Mouse (Mus musculus) spleen, adult 2 months (tissue): Measurements from ENCODE around the gene Hspb1. TPM values are rescaled to one million over a fixed set of nuclear protein-coding genes. Genes with fewer than 3 reads are reported as not detected.

Experiments used
- DNase-seq, 2 experiments: peaks; one replicate each; pipeline versions ENCODE4 v3.0.0 to v3.0.0-alpha.2; 2012 to 2021; ENCODE audit warnings: low spot score in 2 of 2, low read depth in 1 of 2
- H3K27ac ChIP-seq: fragments of 200-500 bp; 2 replicates; pipeline ENCODE4 v1.5.1; 2012; ENCODE audit warnings: low read length, inconsistent platforms; ENCODE audit not compliant: insufficient read depth
- H3K27me3 ChIP-seq: fragments of 200-500 bp; 2 replicates; pipeline ENCODE4 v1.6.1; 2012; ENCODE audit warnings: mild to moderate bottlenecking, moderate library complexity, low read length, inconsistent platforms; ENCODE audit not compliant: control insufficient read depth, insufficient read depth
- H3K36me3 ChIP-seq: fragments of 200-500 bp; 2 replicates; pipeline ENCODE4 v1.6.1; 2012; ENCODE audit warnings: mild to moderate bottlenecking, low read length, inconsistent platforms; ENCODE audit not compliant: control insufficient read depth, insufficient read depth
- H3K4me1 ChIP-seq: fragments of 200-500 bp; 2 replicates; pipeline ENCODE4 v1.6.1; 2011; ENCODE audit warnings: inconsistent platforms; ENCODE audit not compliant: control insufficient read depth, insufficient read depth, insufficient read length
- H3K4me3 ChIP-seq: fragments of 200-500 bp; 2 replicates; pipeline ENCODE4 v1.5.1; 2011; ENCODE audit warnings: mild to moderate bottlenecking, inconsistent platforms; ENCODE audit not compliant: insufficient read depth, insufficient read length; ENCODE audit errors: extremely low read depth
- CTCF ChIP-seq: fragments of 200-500 bp; IDR thresholded peaks from 2 replicates; pipeline ENCODE4 v1.5.1; 2011; ENCODE audit warnings: mild to moderate bottlenecking, inconsistent platforms; ENCODE audit not compliant: insufficient read depth, insufficient read length, insufficient replicate concordance; ENCODE audit errors: extremely low read depth
- POLR2A ChIP-seq: fragments of 200-500 bp; IDR thresholded peaks from 2 replicates; pipeline ENCODE4 v1.6.1; 2011; ENCODE audit warnings: low read depth, low read length, inconsistent platforms
- WGBS: fragments of 180-500 bp; shearing (Covaris S2); methylation state at CpG from one replicate; pipeline ENCODE4 v1.1.7; 2018; 5-methylcytosine and 5-hydroxymethylcytosine counted together
- polyA plus RNA-seq: library from polyadenylated mRNA; depleted of rRNA; stranded (reverse); fragments of >200 nt; gene quantifications from 2 replicates; pipeline ENCODE4 v1.2.3, GENCODE M21; 2012

Hspb1 gene
- polyA plus RNA-seq, 1 experiment = 34.0 TPM

DNA sequence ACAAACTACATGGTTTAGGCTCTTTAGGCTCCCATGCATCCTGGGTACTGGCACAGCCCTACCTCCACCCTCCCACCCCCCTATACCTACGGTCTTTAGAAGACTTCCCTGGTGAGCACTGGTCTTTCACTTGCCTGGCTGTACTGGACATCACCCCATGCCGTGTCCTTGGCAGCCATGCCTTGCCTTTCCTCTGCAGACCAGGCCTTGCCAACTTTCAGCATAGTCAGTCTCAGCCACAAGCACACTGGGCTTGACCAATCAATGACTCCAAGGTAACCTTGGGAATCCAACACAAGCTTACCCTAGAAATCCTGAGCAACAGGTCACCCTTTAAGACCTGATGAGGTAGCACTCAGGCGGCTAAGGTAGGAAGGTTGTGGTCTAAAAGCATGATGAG lies 28.9 kb downstream of the Hspb1 start:
- no peak for DNase-seq
- WGBS = 87% methylated on average over 3 of the region's 3 CpGs
- peaks cover 4% of the 10 kb centered on the region; the same call in 1 of the 2 replicates for H3K4me1 ChIP-seq
- H3K36me3 ChIP-seq = 0 out of 2 replicates have a peak, but pooled peaks cover 2% of the 10 kb centered on the region
- TF ChIP-seq CTCF = no peak
- no peak for TF ChIP-seq POLR2A
- no peak overlapping the region for H3K4me3 ChIP-seq
- no peak overlapping the region for H3K27ac ChIP-seq
- no peaks in the 10 kb centered on the region for H3K27me3 ChIP-seq

DNA sequence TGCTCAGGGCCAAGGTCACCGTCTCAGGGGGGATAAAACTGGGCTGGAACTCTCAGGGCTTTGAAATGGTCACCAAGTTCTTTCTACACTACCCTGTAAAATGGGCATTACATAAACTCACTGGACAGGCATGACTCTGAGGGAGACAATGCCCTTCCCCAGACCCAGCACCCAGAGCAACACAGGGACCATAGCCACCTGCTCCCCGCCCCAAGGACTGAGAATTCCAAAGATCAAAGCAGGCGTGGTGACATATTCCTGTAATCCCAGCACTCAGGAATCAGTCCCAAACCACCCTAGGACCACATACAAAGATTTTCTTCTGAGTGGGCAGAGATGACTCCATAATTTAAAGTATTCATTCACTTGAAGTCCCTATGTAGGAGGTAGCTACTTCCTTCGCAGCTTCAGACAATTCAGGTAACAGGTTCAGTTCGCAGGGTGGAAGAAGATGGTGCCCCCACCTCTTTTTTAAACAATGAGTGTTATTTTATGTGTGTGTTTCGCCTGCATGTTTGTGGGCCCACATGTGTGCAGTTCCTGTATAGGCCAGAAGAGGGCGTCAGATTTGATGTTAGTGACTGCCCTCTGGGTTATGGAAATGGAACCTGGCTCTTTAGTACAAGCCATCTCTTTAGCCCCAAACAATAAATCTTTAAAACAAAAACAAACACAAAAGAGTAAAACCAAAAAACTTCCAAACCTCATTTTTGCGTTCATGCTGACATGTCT lies 29.8 kb downstream of the Hspb1 start:
- TF ChIP-seq CTCF (no peak), POLR2A (no peak)
- Histone ChIP-seq H3K27me3 (no peaks in the 10 kb centered on the region), H3K4me1 (peaks cover 4% of the 10 kb centered on the region; the same call in 1 of the 2 replicates), H3K36me3 (peaks cover 2% of the 10 kb centered on the region; the same call in 1 of the 2 replicates), H3K4me3 (no peak overlapping the region), H3K27ac (no peak overlapping the region)
- DNase-seq = no peak
- 93% methylated on average over 8 of the region's 8 CpGs for WGBS

DNA sequence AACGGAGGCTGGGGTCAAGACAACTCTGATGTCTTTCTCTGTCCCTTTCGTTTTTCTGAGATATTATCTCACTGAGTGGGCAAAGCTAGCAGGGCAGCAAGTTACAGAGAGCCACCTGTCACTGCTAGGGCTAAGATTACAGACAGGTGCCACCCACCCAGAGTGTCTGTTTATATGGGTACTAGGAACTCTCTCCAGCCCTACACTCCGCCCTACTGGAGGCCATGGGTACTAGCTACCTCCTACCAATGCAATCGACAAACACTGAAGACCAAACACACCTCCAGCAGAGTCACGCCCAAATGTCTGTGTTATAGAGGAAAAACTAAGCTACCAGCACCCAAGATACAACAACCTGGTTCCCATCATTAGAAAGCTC lies 30.3 kb downstream of the Hspb1 start:
- H3K4me3 ChIP-seq = no peak overlapping the region
- H3K36me3 ChIP-seq = peaks cover 2% of the 10 kb centered on the region; the same call in 1 of the 2 replicates
- H3K4me1 ChIP-seq = peaks cover 4% of the 10 kb centered on the region; the same call in 1 of the 2 replicates
- H3K27ac ChIP-seq = no peak overlapping the region
- TF ChIP-seq POLR2A (no peak), CTCF (no peak)
- DNase-seq = no peak
- no peaks in the 10 kb centered on the region for H3K27me3 ChIP-seq
- 93% methylated on average over 5 of the region's 5 CpGs for WGBS

DNA sequence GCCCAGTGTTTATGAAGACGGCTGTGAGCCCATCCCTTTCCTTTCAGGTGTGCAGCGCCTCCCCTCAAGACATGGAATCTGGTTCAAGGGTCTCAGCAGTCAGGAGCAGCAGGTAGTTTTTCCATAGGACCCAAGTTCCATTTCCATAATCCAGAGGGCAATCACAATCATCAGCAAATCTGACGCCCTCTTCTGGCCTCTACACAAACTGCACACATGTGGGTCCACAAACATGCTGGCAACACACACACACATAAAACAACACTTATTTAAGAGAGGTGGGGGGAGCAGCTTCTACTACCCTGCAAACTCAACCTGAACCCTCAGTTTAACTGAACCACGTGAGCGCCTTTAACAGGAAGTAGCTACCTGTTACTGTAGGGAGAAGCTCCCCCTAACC lies 30.9 kb downstream of the Hspb1 start:
- Histone ChIP-seq H3K4me1 (peaks cover 4% of the 10 kb centered on the region; the same call in 1 of the 2 replicates), H3K4me3 (no peak overlapping the region), H3K36me3 (peaks cover 2% of the 10 kb centered on the region; the same call in 1 of the 2 replicates), H3K27me3 (no peaks in the 10 kb centered on the region), H3K27ac (no peak overlapping the region)
- WGBS = 95% methylated on average over 5 of the region's 5 CpGs
- DNase-seq = no peak
- TF ChIP-seq POLR2A = no peak
- no peak for TF ChIP-seq CTCF

DNA sequence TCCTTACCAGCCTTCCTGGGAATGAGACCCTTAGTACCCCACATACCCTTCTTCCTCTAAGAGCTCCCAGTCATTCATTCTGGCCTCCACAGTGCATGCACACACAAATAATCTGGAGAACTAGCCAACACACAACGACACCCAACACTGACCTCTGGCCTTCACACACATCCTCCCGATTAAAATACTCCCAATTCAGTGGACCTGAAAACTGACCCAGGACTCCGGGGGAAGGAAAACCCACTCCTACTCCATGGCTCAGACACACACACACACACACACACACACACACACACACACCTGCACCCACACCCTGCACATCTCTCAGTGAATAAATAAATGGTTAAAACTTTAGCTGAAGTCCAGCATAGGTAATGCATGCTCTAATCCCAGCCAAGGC lies 32.2 kb downstream of the Hspb1 start:
- WGBS = 91% methylated on average over 3 of the region's 3 CpGs

DNA sequence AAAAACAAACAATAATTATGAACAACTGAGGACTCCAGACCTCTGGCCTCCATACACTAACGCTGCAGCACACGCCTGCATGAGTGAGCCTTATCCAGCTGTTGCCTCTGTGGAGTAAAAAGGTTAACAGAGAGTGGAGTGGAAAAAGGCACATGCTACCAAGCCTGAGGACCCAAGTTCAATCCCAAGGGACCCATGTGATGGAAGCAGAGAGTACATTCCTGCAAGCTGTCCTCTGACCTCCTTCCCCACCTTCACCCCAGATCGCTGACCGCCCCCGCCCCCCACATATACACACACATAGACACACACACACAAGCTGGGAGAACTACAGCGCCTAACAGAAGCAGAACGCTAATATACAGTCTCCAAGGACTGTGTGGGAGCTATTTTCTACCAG lies 36.2 kb downstream of the Hspb1 start:
- no peak overlapping the region for H3K4me3 ChIP-seq
- peaks cover 2% of the 10 kb centered on the region; the same call in 1 of the 2 replicates for H3K36me3 ChIP-seq
- TF ChIP-seq POLR2A (no peak), CTCF (no peak)
- H3K27me3 ChIP-seq = no peaks in the 10 kb centered on the region
- H3K27ac ChIP-seq = no peak overlapping the region
- H3K4me1 ChIP-seq = no peaks in the 10 kb centered on the region
- WGBS = 88% methylated on average over 7 of the region's 7 CpGs
- no peak for DNase-seq

More for the DNA sequence above, 32.2 kb downstream of the Hspb1 start:
- Histone ChIP-seq H3K27ac (no peak overlapping the region), H3K4me3 (no peak overlapping the region), H3K36me3 (peaks cover 2% of the 10 kb centered on the region; the same call in 1 of the 2 replicates), H3K27me3 (no peaks in the 10 kb centered on the region), H3K4me1 (no peaks in the 10 kb centered on the region; the same call in 1 of the 2 replicates)
- no peak for TF ChIP-seq CTCF
- no peak for TF ChIP-seq POLR2A
- DNase-seq = no peak

DNA sequence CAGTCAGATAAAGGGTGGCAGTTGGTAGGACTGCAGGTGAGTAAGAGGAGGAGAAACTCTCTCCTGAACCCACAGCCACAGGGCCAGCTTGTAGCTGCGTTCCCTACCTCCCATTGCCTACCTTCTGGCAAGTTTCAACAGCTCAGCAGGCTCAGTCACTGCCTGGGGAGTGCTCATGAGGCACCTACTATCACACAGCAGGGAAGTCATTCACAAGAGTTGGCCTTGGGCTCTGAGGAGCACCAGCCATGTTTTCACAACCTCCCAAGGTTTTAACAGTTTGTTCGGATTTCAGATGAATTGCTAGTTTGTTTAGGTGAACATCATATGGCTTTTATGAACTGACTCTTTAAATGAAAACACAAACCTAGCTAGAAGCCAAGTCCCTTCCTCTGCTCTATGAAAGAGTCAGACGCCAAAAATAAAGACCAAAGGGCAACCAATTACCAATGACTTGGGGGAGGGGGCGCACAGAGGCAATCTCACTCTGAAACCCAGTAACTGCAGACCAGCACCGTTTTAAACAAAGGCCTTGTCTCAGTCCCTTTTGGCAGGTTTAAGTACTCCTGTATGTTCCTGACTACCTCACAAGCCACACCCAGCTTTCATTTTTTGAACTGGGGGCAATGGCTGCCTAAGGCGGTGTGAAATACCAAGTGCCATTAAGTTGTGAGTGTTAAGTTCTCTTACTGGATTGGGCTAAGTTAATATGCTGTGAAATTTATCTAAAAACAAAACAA lies 42.1 kb downstream of the Hspb1 start:
- peaks cover 3% of the 10 kb centered on the region; the same call in 1 of the 2 replicates for H3K4me1 ChIP-seq
- 88% methylated on average over 6 of the region's 6 CpGs for WGBS
- H3K4me3 ChIP-seq = no peak overlapping the region
- TF ChIP-seq CTCF (no peak), POLR2A (no peak)
- no peak overlapping the region for H3K27ac ChIP-seq
- no peak for DNase-seq
- H3K27me3 ChIP-seq = no peaks in the 10 kb centered on the region
- peaks cover 14% of the 10 kb centered on the region for H3K36me3 ChIP-seq
